In the genomic region with DNA sequence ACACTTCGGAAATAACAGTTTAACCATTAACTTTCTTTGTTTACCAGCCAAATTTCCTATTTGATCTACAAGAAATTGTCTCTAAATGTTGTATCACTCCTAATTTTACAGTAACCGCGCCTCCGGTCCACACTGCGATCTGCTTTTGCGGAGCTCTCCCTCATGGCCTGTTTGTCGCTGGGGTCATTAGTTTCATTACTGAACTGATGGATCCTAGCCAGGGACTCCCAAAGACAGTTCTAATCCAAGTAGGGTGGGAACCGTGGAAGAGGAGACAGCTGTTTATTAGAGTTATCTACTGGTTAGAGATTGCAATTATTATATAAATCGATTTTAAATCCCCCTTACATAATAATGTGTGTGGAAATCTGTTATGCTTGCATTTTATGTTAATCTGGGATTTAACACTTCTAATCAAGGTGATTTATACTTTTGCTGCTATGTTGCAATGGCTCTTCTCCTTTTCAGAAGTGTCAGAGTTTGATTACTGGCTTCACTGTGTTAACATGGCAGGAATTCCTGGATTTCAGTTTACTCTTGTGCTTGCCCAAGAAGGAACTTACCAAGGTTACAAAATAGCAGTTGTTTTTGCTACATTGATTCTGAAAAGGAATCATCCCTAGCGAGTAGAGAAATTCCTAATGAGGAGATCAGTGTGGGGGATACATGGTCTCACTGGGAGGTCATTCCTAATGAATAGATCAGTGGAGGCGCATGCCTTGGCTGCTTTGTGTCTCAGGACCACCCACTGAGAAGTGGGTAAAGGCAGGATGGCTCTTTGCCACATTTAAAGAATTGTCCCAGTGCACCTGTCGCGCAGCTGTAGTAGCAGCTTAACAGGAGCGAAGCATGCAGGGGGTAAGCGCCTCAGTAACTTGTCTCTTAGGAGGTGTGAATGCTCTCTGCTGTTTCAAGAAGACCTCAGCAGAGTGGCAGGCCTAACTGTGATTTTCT, we compare ENCODE assay signal across 12 mouse cellular contexts. TPM values are rescaled to one million over a fixed set of nuclear protein-coding genes. Genes with fewer than 3 reads are reported as not detected.
DNase-seq lines count a peak whose midpoint lies in the region; ATAC-seq lines count a peak whose summit lies in the region.
"Had no signal": no experiment of that assay in that cellular context is flagged by ENCODE, and none has a peak within 500 bp of the region (broad histone marks: within the 10 kb centered on the region; RNA-seq: fewer than 3 reads in every experiment).

No protein-coding gene starts in this region.

- DNase-seq in neural tube, embryonic 10.5 days (ENCODE audit: extremely low spot score, low spot score), result peak; percentile 31
- DNase-seq in mesoderm, embryonic 11.5 days (ENCODE audit: low read depth, low spot score), result peak; percentile 67
- DNase-seq in right cerebral cortex, adult 2 months (ENCODE audit: low spot score in 2 of 2), result no peak
- DNase-seq in urinary bladder, postnatal 4 days (ENCODE audit: low spot score in 2 of 2), result no peak
- DNase-seq: kidney, adult 9 months; lung, postnatal 4 days; thymus, postnatal 4 days had no signal

- 18% methylated on average over 15 of the region's 15 CpGs for WGBS in neural tube, embryonic 15.5 days
- 19% methylated on average over 15 of the region's 15 CpGs for WGBS in forebrain, embryonic 12.5 days

- H3K9me3 ChIP-seq in neural tube, embryonic 15.5 days (replicated peaks), result no peaks in the 10 kb centered on the region
- H3K9me3 ChIP-seq in forebrain, embryonic 12.5 days, result no peaks in the 10 kb centered on the region
- H3K9me3 ChIP-seq: limb, embryonic 15.5 days had no signal

- no peak overlapping the region for H3K9ac ChIP-seq in neural tube, embryonic 15.5 days (replicated peaks)
- H3K9ac ChIP-seq in forebrain, embryonic 12.5 days, result no peak overlapping the region
- H3K9ac ChIP-seq: limb, embryonic 15.5 days had no signal

- peaks cover 11% of the 10 kb centered on the region for H3K4me1 ChIP-seq in neural tube, embryonic 15.5 days
- H3K4me1 ChIP-seq in forebrain, embryonic 12.5 days, result peaks cover 21% of the 10 kb centered on the region
- H3K4me1 ChIP-seq: limb, embryonic 15.5 days had no signal

- ATAC-seq in neural tube, embryonic 15.5 days (ENCODE audit: low FRiP score), result no peak
- peak; percentile 90 for ATAC-seq in forebrain, embryonic 12.5 days (ENCODE audit: low FRiP score)
- ATAC-seq in granulocyte monocyte progenitor cell, adult 5-6 weeks (replicated peaks; ENCODE audit: poor library complexity, severe bottlenecking), result no peak
- ATAC-seq in inflammation-experienced regulatory T-cells, adult 6 months, result no peak

- H3K36me3 ChIP-seq in neural tube, embryonic 15.5 days, result no peaks in the 10 kb centered on the region
- H3K36me3 ChIP-seq in forebrain, embryonic 12.5 days (replicated peaks), result no peaks in the 10 kb centered on the region
- H3K36me3 ChIP-seq: limb, embryonic 15.5 days had no signal

- no peak overlapping the region for H3K4me2 ChIP-seq in neural tube, embryonic 15.5 days
- H3K4me2 ChIP-seq in forebrain, embryonic 12.5 days, result peak overlapping the region; percentile 9
- H3K4me2 ChIP-seq: limb, embryonic 15.5 days had no signal

- no peaks in the 10 kb centered on the region for H3K27me3 ChIP-seq in neural tube, embryonic 15.5 days (replicated peaks)
- H3K27me3 ChIP-seq in forebrain, embryonic 12.5 days, result peaks cover 24% of the 10 kb centered on the region; the same call in 1 of the 2 replicates
- H3K27me3 ChIP-seq: limb, embryonic 15.5 days had no signal

- H3K4me3 ChIP-seq in neural tube, embryonic 15.5 days (replicated peaks), result no peak overlapping the region
- H3K4me3 ChIP-seq in forebrain, embryonic 12.5 days (replicated peaks), result no peak overlapping the region
- H3K4me3 ChIP-seq: limb, embryonic 15.5 days had no signal

- H3K27ac ChIP-seq in neural tube, embryonic 15.5 days (replicated peaks), result no peak overlapping the region
- peak overlapping the region; percentile 38; the same call in 1 of the 2 replicates for H3K27ac ChIP-seq in forebrain, embryonic 12.5 days
- H3K27ac ChIP-seq: limb, embryonic 15.5 days had no signal

RNA-seq across cellular contexts. Expression of a gene that starts 28.0 kb away (rescaled TPM):
- 34.8 and 40.1 TPM in 2 replicates for polyA plus RNA-seq in neural tube, embryonic 15.5 days (2015; fragmentation: Nextera tagmentation; extraction: Ambion mirVana)
- 49.5 and 49.6 TPM in 2 replicates for polyA plus RNA-seq in forebrain, embryonic 12.5 days (2016; fragmentation: Nextera tagmentation; extraction: Ambion mirVana)
- total RNA-seq in granulocyte monocyte progenitor cell, adult 5-6 weeks (2014; fragmentation: Nextera tagmentation), result 0.09 and 0.38 TPM in 2 replicates
- 0.09 and 0.41 TPM in 2 replicates for total RNA-seq in granulocyte monocyte progenitor cell, adult 5-6 weeks (2017)
- not detected for polyA plus RNA-seq in inflammation-experienced regulatory T-cells, adult 6 months (2017; shearing (Covaris generic))

Comparison
In these comparisons a context has a peak if more than half of its experiments do, and no peak if none do; other contexts are left out.
1. DNase-seq: peak in neural tube, embryonic 10.5 days (single experiment) and mesoderm, embryonic 11.5 days (single experiment); none in right cerebral cortex, adult 2 months (0 of 2) and urinary bladder, postnatal 4 days (0 of 2).
2. RNA of a gene that starts 28.0 kb away (polyA plus RNA-seq): 49.5 to 49.6 TPM in forebrain, embryonic 12.5 days and 34.8 to 40.1 TPM in neural tube, embryonic 15.5 days; not detected in inflammation-experienced regulatory T-cells, adult 6 months; every median in the first group is over 10 times any median in the second.